Mouse (Mus musculus): Measurements from ENCODE around the gene Smad5. TPM values are rescaled to one million over a fixed set of nuclear protein-coding genes. Genes with fewer than 3 reads are reported as not detected.

The Smad5 gene
- total RNA-seq (2021): 10 to 100 TPM; 38.7 to 40.2 TPM
- long read RNA-seq, experiment 1, full-length matches to known transcripts: 1 of 8 reads
- long read RNA-seq, experiment 1, partial matches to known transcripts: 1 of 8 reads
- long read RNA-seq, experiment 1, other reads (novel, unspliced or antisense): 6 of 8 reads
- long read RNA-seq, experiment 2, full-length matches to known transcripts: 3 of 13 reads
- long read RNA-seq, experiment 2, partial matches to known transcripts: 2 of 13 reads
- long read RNA-seq, experiment 2, other reads (novel, unspliced or antisense): 8 of 13 reads

- peak; percentile 91 to 93 for DNase-seq
- intact Hi-C loops (cut with DNase I): loop anchor here (5.0 kb wide), 1 partner anchor 40 kb away; no protein-coding TSS in a partner anchor
Measured at GRCm38 (mm10) chr13:56702469-56703221, at the start of gene Smad5. TSS of gene Smad5 (plus strand) at chr13:56703010.

DNA sequence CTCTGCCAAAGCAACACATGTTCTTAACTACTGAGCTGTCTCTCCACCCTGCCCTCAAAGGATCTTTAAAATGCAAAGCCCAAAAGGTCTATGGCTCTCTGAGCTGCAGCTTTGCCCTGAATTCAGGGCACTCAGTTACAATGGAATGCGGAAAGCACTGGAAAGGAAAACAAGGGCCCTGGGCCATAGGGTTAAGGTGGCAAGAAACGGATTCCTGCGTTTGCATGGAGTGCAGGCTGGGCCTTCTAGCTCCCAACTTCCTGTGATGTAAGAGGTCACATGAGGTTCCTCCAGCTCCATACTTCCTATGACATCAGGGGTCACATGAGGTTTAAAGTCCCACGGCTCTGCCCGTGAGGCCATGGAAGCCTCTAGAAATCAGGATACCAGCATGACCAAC, 48.6 kb upstream of the Smad5 start:
- intact Hi-C loops (cut with DNase I): no loop called here
- DNase-seq: no peak

GRCm38 (mm10) chr13:56657946-56658512, 44.8 kb upstream of the Smad5 start:
- intact Hi-C loops (cut with DNase I): loop anchor here (1.0 to 5.0 kb wide), 6 partner anchors 19 to 181 kb away; no protein-coding TSS in a partner anchor
- DNase-seq: peak; percentile 84 to 90

DNA sequence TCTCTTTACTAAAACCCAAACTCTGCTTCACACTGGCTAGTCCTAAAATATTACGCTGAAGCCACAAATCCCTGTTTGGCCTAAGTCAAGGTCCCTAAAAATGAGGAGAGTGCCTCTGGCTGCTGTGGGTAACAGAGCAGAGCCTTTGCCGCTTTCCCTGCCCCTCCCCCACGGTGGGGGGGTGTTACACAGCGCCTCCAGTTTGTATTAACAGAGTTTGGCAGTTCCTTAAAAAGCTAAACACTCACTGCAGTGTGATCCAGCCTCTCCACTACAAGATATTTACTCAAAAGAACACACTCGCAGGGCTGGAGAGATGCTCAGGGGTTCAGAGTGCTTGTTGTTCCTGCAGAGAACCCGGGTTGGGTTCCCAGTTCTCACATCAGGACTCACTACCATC, 43.9 kb upstream of the Smad5 start:
- DNase-seq: no peak
- intact Hi-C loops (cut with DNase I): loop anchor here (1.0 to 5.0 kb wide), 6 partner anchors 18 to 182 kb away; no protein-coding TSS in a partner anchor

GRCm38 (mm10) chr13:56661914-56662621, 40.7 kb upstream of the Smad5 start:
- peak in 1 of 2 experiments; percentile 37 for DNase-seq
- intact Hi-C loops (cut with DNase I): loop anchor here (5.0 kb wide), 1 partner anchor 40 kb away; the partner anchor contains the start of gene Smad5

DNA sequence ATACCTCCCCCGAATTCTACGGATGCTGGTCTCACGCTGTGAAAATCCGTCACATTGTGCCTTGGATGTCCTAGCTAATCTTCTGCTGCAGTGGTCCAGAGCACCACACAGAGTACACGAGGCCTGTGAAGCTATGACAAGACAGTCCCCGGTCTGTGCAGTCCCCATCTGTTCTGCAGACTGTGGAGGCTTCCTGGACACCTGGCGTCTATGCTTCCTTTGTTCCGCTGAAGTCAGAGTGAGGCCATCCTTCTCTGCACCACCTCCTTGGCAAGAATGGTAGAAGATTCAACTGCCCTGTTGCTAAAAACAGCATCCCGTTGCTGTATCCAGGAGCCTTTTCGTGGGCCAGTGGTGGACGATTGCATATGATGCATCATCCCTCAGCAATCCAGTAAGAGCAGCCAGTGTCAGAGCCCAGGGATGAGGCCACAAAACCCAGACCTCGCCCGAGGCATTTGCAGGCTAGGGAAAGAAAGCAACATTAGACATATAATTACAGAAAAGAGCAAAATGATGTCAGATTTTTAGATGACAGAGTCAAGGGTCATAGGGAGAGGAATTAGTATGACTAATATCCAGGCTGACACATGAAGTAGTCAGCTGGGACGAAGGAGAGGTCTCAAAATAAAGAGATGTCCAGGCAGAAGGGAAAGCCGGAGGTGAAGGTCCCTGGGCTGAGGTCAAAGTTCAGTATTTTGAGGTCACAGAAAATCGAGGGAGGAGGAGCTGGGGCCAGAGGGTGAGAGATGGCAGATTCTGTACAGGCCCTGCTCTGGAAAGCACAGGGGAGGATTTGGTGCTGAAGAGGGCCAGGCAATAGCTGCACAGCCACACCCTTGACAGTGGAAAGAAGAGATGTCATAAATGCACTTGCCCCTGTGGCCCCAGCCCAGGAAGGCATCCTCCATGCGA, 38.3 kb upstream of the Smad5 start:
- intact Hi-C loops (cut with DNase I): loop anchor here (5.0 kb wide), 1 partner anchor 38 kb away; the partner anchor contains the start of gene Smad5
- no peak for DNase-seq

DNA sequence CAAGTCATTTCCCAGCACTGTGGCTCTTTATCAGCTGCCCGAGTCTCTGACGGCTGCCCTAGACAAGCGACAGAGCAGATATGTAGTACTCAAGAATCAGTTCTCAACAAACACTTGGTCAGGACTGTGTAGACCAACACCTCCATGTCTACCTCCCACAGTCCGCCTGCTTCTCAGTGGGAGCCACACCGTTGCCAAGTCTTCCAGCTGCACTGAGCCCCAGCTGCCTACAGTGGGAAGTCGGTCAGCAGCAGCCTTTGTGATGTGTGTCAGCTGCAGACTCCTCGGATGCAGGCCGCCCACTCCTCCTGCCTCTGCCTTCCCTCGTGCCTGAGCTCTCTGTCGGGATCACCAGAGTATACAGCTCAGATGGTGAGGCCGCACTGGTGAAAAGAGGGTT, 31.6 kb upstream of the Smad5 start:
- DNase-seq: peak; percentile 40 to 53
- intact Hi-C loops (cut with DNase I): no loop called here

DNA sequence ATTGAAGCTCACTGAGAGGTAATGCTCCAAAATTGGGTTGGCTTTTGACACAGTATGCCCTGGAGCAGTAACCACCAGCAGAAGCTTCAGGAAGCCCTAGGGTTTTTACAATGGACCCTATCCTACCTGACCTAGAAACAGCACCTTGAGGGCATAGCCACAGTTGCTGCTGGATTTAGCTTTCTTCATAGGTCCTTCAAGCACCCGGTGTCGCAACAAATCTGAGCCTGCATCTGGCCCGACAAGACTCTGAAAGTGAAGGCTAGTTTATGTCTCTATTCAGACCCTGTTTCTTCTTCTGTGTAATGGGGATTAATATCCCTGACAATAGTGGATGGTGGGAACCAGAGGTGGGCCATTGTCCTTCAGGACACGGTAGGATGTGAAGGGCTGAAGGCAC, 25.1 kb upstream of the Smad5 start:
- intact Hi-C loops (cut with DNase I): loop anchor here (2.0 kb wide), 1 partner anchor 19 kb away; no protein-coding TSS in a partner anchor
- no peak for DNase-seq

DNA sequence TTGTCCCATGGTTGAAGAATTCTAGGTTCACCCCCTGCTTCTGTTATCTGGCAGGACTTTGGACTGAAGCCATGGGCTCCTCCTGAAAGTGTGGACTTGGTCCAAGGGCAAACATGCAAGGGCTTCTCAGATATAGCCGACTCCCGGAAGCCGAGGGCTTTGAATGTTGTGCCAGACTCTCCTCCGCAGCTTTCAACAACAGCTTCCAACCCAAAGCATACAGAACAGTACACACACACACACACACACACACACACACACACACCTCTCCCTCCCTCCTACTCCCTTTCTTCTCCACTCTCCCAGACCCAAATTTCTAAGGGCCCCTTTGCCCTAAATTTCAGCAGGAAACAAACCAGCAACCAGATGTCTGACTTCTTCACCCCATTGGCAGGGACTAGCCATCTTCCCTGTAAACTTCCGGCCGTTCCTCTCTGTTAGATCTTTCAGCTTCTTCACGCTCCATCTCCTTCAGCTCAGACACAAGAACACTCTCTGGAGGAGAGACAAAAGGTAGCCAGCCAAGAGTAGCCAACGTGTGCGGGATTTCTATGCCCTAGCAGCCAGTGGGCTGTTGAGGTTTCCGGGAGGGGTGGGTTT, 24.5 kb upstream of the Smad5 start:
- intact Hi-C loops (cut with DNase I): no loop called here
- DNase-seq: peak in 1 of 2 experiments; percentile 60

GRCm38 (mm10) chr13:56678826-56679504, 23.8 kb upstream of the Smad5 start:
- intact Hi-C loops (cut with DNase I): no loop called here
- no peak for DNase-seq

- no peak for DNase-seq
- intact Hi-C loops (cut with DNase I): no loop called here
Measured at GRCm38 (mm10) chr13:56681924-56682323, 20.9 kb upstream of the Smad5 start.

DNA sequence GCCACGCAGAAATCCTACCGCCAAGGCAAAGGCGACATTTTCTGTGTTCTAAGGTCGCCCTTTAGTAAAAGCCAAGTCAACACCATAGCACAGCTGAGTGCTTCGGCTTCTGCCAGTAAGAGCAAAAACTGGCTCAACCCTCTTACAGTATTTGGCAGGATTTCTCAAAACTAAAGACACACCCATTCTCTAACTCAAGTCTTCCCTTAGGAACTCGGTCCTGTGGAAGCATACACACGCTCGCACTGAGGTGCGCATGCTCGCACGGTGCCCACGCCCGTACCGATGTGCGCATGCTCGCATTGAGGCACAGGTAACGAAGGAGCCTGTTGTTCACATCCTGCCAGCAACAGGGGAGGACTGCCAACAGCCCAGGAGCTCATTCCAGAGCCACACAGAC, 20.5 kb upstream of the Smad5 start:
- intact Hi-C loops (cut with DNase I): no loop called here
- DNase-seq: peak; percentile 63 to 65

- DNase-seq: no peak
- intact Hi-C loops (cut with DNase I): no loop called here
Measured at GRCm38 (mm10) chr13:56683306-56683705, 19.5 kb upstream of the Smad5 start.

GRCm38 (mm10) chr13:56692011-56692410, 10.8 kb upstream of the Smad5 start:
- intact Hi-C loops (cut with DNase I): no loop called here
- DNase-seq: no peak

GRCm38 (mm10) chr13:56692644-56693043, 10.2 kb upstream of the Smad5 start:
- no peak for DNase-seq
- intact Hi-C loops (cut with DNase I): no loop called here

DNA sequence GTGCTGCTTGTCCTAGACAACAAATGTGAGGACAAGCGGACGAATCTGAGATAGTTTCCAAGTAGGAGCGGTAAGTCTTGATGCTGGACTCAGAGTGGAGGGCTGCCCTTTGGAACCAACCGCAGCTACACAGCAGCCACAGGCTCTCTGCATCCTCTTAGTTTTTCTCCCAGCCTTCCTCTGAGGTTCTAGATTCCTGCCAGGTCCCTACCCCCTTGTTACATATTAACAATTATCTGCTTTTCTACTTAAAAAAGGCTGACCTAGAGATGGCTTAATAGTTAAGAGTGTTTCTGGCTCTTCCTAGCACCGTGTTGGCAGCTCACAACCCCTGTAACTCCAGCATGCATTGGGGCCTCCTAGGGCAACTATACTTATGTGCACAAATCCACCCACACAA, 7.1 kb upstream of the Smad5 start:
- intact Hi-C loops (cut with DNase I): no loop called here
- no peak for DNase-seq

GRCm38 (mm10) chr13:56696699-56697098, 6.1 kb upstream of the Smad5 start:
- DNase-seq: no peak
- intact Hi-C loops (cut with DNase I): no loop called here

DNA sequence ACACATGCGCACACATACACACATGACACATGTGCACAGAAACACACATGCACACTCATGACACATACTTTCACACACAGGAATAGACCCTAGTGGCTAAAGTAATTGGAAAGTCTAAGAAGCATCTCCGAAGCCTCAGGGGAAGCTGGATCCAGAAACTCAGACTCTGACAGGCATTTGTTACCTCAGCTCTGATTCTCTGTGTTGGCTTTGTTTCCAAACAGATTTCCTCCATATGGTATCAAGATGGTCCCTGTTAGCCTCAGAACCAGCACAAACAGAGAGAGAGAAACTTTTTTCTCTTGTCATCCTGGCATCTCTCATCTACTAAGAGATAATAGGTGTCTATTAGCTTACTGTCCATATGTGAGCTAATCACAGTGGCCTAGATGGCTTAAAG, 5.6 kb upstream of the Smad5 start:
- intact Hi-C loops (cut with DNase I): no loop called here
- no peak for DNase-seq

DNA sequence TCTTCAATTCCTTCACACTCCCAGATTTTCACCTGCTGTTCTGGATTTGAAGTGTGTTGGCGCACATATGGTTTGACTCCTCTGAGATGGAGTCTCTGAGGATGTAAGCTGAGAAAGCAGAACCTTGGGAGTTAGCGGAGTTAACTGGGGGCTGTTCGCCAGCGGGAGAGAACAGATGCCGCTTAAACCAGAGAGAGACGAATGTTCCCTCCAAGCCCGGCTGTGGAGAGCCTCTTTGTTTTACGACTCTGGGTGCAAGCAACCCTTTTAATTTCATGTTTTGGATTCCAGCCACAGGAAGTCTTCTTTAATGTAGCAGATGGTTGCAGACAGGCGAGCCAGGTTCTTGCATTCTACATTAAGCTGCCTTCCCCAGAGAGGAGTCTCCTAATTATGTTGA, 4.4 kb upstream of the Smad5 start:
- intact Hi-C loops (cut with DNase I): no loop called here
- DNase-seq: no peak
